Mouse (Mus musculus) forebrain, embryonic 11.5 days (tissue): ENCODE results near the gene Smyd3. TPM values are rescaled to one million over a fixed set of nuclear protein-coding genes. Genes with fewer than 3 reads are reported as not detected.

Experiments used
- ATAC-seq: fragments of 200-750 bp; cut with Nextera tagmentation; replicated peaks from 2 replicates; pipeline ENCODE4 v1.8.0; 2017; ENCODE audit warnings: moderate TSS enrichment; ENCODE audit not compliant: low FRiP score
- DNase-seq: peaks from one replicate; pipeline ENCODE4 v3.0.0-alpha.2; 2017; ENCODE audit warnings: low spot score
- H3K27ac ChIP-seq: fragments of 300-500 bp; sonication (generic); 2 replicates; pipeline ENCODE4 v1.5.1; 2014; ENCODE audit warnings: low read depth, low read length
- H3K27me3 ChIP-seq: fragments of 300-500 bp; sonication (generic); 2 replicates; pipeline ENCODE4 v1.6.1; 2014; ENCODE audit warnings: mild to moderate bottlenecking, low read length, mixed read lengths; ENCODE audit not compliant: control insufficient read depth, insufficient read depth
- H3K36me3 ChIP-seq: fragments of 300-500 bp; sonication (generic); 2 replicates; pipeline ENCODE4 v1.6.1; 2014; ENCODE audit warnings: mild to moderate bottlenecking, low read length, moderate library complexity, mixed read lengths; ENCODE audit not compliant: control insufficient read depth, insufficient read depth
- H3K4me1 ChIP-seq: fragments of 300-500 bp; sonication (generic); replicated peaks from 2 replicates; pipeline ENCODE4 v1.6.1; 2014; ENCODE audit warnings: low read length, mixed read lengths; ENCODE audit not compliant: control insufficient read depth, insufficient read depth
- H3K4me2 ChIP-seq: fragments of 300-500 bp; sonication (generic); 2 replicates; pipeline ENCODE4 v1.6.1; 2014; ENCODE audit warnings: low read depth, mild to moderate bottlenecking, low read length, moderate library complexity, mixed read lengths; ENCODE audit not compliant: severe bottlenecking
- H3K4me3 ChIP-seq: fragments of 300-500 bp; sonication (generic); 2 replicates; pipeline ENCODE4 v1.5.1; 2014; ENCODE audit warnings: low read depth, low read length
- H3K9ac ChIP-seq: fragments of 300-500 bp; sonication (generic); 2 replicates; pipeline ENCODE4 v1.6.1; 2014; ENCODE audit warnings: low read length
- H3K9me3 ChIP-seq: fragments of 300-500 bp; sonication (generic); 2 replicates; pipeline ENCODE4 v1.6.1; 2016; ENCODE audit warnings: low read length, mixed read lengths; ENCODE audit not compliant: control insufficient read depth
- WGBS: fragments of 180-500 bp; shearing (Covaris S2); extraction: QIAGEN DNeasy Blood & Tissue Kit; methylation state at CpG from one replicate; pipeline ENCODE4 v1.1.7; 2014; 5-methylcytosine and 5-hydroxymethylcytosine counted together
- polyA plus RNA-seq: library from polyadenylated mRNA; unstranded; fragments of >200 nt; fragmentation: Nextera tagmentation; extraction: Ambion mirVana; gene quantifications from 2 replicates; pipeline ENCODE4 v1.2.1, GENCODE M21; 2014

The Smyd3 gene
- polyA plus RNA-seq, 1 experiment from 2014 or later = 14.1 TPM

DNA sequence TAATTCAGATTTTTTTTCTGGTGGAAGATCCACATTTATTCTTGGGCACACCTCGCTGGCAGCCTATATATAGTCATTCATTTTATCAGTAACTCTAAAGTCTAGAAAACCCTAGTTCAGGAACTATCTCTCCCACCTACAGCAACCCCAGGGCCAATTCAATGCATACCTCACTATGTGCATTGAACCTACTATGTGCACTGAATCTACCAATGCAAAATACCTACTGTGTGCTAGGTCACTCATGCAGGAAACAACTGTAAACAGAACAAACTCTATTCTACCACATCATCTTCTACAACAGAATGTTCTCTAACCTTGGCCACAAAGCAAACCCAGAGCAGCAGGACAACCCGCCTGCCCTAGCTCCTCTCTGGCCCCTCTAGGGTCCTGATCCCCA, 484.9 kb downstream of the Smyd3 start:
- H3K9me3 ChIP-seq = no peaks in the 10 kb centered on the region
- 95% methylated on average over 2 of the region's 2 CpGs for WGBS
- ATAC-seq = no peak
- no peak overlapping the region for H3K9ac ChIP-seq
- no peaks in the 10 kb centered on the region for H3K36me3 ChIP-seq
- peak; percentile 32 for DNase-seq
- H3K4me1 ChIP-seq = no peaks in the 10 kb centered on the region; the same call in 1 of the 2 replicates
- H3K4me3 ChIP-seq = no peak overlapping the region
- H3K27me3 ChIP-seq = no peaks in the 10 kb centered on the region; the same call in 1 of the 2 replicates
- no peak overlapping the region for H3K4me2 ChIP-seq
- no peak overlapping the region for H3K27ac ChIP-seq

GRCm38 (mm10) chr1:179031581-179031980, 486.3 kb downstream of the Smyd3 start:
- peak; percentile 28 for DNase-seq
- 97% methylated on average over 5 of the region's 5 CpGs for WGBS
- ATAC-seq = no peak
- Histone ChIP-seq H3K4me2 (no peak overlapping the region), H3K27ac (no peak overlapping the region), H3K4me1 (no peaks in the 10 kb centered on the region; the same call in 1 of the 2 replicates), H3K9ac (no peak overlapping the region), H3K9me3 (no peaks in the 10 kb centered on the region), H3K4me3 (no peak overlapping the region), H3K36me3 (no peaks in the 10 kb centered on the region), H3K27me3 (no peaks in the 10 kb centered on the region; the same call in 1 of the 2 replicates)

- H3K4me2 ChIP-seq = no peak overlapping the region
- no peaks in the 10 kb centered on the region for H3K9me3 ChIP-seq
- no peaks in the 10 kb centered on the region for H3K36me3 ChIP-seq
- DNase-seq = peak; percentile 20
- H3K4me1 ChIP-seq = no peaks in the 10 kb centered on the region
- no peak overlapping the region for H3K9ac ChIP-seq
- no peaks in the 10 kb centered on the region for H3K27me3 ChIP-seq
- 91% methylated on average over 4 of the region's 4 CpGs for WGBS
- ATAC-seq = no peak
- no peak overlapping the region for H3K4me3 ChIP-seq
- no peak overlapping the region for H3K27ac ChIP-seq
Measured at GRCm38 (mm10) chr1:179026614-179027013, 491.2 kb downstream of the Smyd3 start.

DNA sequence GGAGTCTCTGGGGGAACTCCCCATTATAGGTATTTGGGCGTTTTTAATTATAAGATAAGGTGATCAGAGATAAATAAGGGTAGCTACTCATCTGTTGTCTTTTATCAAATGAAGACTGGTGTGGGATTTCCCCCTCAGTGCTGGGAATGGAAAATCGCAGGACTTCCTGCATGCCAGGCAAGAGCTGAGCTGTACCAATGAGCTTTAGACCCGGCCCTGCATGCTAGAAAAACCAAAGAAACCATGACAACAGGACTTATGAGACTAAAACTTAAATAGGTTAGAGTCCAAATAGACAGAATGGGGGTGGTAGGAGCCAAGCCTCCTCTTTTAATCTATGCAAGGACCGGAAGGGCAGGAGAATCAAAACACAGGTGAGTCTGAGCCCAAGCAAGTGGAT, 492.7 kb downstream of the Smyd3 start:
- DNase-seq (peak; percentile 10), ATAC-seq (no peak)
- WGBS = 86% methylated on average over 4 of the region's 4 CpGs
- no peak overlapping the region for H3K4me2 ChIP-seq
- H3K9ac ChIP-seq = no peak overlapping the region
- no peak overlapping the region for H3K27ac ChIP-seq
- no peaks in the 10 kb centered on the region for H3K27me3 ChIP-seq
- no peak overlapping the region for H3K4me3 ChIP-seq
- no peaks in the 10 kb centered on the region for H3K9me3 ChIP-seq
- H3K36me3 ChIP-seq = no peaks in the 10 kb centered on the region
- no peaks in the 10 kb centered on the region for H3K4me1 ChIP-seq

DNA sequence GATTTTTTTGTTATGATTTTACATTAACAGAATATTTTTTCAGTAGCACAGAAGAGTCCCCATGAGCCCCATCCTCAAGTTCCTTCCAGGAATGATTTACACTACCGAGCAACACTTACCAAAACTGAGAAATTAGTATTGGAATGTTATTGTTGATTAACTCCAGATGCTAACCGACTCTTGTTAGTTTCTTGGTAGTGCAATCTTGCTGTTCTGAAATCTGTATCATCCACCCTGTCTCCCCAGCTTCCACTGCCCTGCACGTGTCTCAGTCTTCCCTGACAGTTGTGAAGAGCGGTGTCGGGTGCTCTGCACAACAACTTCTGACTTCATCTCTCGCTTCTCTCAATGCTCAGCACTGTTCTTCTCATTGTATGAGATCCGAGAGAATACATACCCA, 494.4 kb downstream of the Smyd3 start:
- no peak overlapping the region for H3K9ac ChIP-seq
- H3K36me3 ChIP-seq = no peaks in the 10 kb centered on the region
- no peaks in the 10 kb centered on the region for H3K27me3 ChIP-seq
- DNase-seq = no peak
- WGBS = 84% methylated on average over 7 of the region's 7 CpGs
- no peak for ATAC-seq
- no peak overlapping the region for H3K27ac ChIP-seq
- no peak overlapping the region for H3K4me3 ChIP-seq
- no peaks in the 10 kb centered on the region for H3K4me1 ChIP-seq
- no peaks in the 10 kb centered on the region for H3K9me3 ChIP-seq
- H3K4me2 ChIP-seq = no peak overlapping the region

GRCm38 (mm10) chr1:179017428-179017827, 500.4 kb downstream of the Smyd3 start:
- Histone ChIP-seq H3K4me2 (no peak overlapping the region), H3K9me3 (no peaks in the 10 kb centered on the region), H3K9ac (no peak overlapping the region), H3K36me3 (no peaks in the 10 kb centered on the region), H3K27ac (no peak overlapping the region), H3K4me3 (no peak overlapping the region), H3K27me3 (no peaks in the 10 kb centered on the region), H3K4me1 (no peaks in the 10 kb centered on the region)
- no peak for DNase-seq
- ATAC-seq = no peak
- 95% methylated on average over 10 of the region's 10 CpGs for WGBS

GRCm38 (mm10) chr1:179013021-179013420, 504.8 kb downstream of the Smyd3 start:
- H3K9ac ChIP-seq = no peak overlapping the region
- H3K27me3 ChIP-seq = no peaks in the 10 kb centered on the region
- DNase-seq (no peak), ATAC-seq (no peak)
- H3K4me2 ChIP-seq = no peak overlapping the region
- no peaks in the 10 kb centered on the region for H3K4me1 ChIP-seq
- no peak overlapping the region for H3K4me3 ChIP-seq
- no peaks in the 10 kb centered on the region for H3K9me3 ChIP-seq
- H3K36me3 ChIP-seq = no peaks in the 10 kb centered on the region
- H3K27ac ChIP-seq = no peak overlapping the region

DNA sequence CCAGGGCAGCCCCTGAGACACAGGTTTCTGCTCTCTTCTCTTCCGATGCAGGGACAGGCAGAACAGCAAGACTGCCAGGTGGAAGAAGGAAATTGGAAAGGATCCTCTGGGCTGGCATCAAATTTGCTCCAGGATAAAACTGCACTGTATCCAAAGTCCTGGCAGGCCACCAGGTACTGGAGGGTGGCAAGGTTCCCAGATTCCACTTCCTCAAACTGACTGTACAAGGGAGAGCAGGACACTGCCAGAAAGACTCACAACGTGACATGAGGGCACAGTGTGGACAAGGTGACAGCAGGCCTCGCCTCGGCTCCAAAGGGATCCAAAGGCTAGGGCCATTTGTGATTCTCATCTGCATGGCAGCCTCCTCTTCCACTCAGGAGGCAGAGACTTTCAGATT, 505.6 kb downstream of the Smyd3 start:
- no peak for DNase-seq
- 92% methylated on average over 4 of the region's 4 CpGs for WGBS
- ATAC-seq = no peak

DNA sequence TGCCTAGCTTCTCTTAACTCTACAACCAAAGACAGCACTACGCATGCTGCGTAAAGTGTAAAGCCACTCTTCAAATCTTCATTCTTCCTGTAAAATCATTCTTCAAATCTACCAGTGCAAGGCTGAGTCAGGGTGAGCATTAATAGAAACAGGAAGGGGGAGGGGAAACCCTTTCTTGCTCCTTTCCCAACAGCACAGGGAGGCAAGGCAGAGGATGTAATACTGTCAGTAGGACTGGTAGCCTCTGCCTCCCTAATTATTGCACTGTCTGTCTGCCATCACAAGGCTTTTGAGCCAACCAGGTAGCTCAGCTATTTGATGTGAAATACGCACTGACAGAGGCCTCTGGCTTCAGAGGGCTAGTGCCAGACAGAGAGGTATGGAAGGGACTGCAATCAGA, 507.1 kb downstream of the Smyd3 start:
- H3K9me3 ChIP-seq = no peaks in the 10 kb centered on the region
- H3K4me3 ChIP-seq = no peak overlapping the region
- no peak overlapping the region for H3K4me2 ChIP-seq
- H3K27ac ChIP-seq = no peak overlapping the region
- H3K4me1 ChIP-seq = no peaks in the 10 kb centered on the region
- DNase-seq (no peak), ATAC-seq (no peak)
- H3K27me3 ChIP-seq = no peaks in the 10 kb centered on the region
- H3K9ac ChIP-seq = no peak overlapping the region
- 93% methylated on average over 3 of the region's 3 CpGs for WGBS
- H3K36me3 ChIP-seq = no peaks in the 10 kb centered on the region

More for the DNA sequence above, 505.6 kb downstream of the Smyd3 start:
- Histone ChIP-seq H3K4me1 (no peaks in the 10 kb centered on the region), H3K36me3 (no peaks in the 10 kb centered on the region), H3K27me3 (no peaks in the 10 kb centered on the region), H3K9me3 (no peaks in the 10 kb centered on the region), H3K4me2 (no peak overlapping the region), H3K4me3 (no peak overlapping the region), H3K9ac (no peak overlapping the region), H3K27ac (no peak overlapping the region)
